Mouse (Mus musculus) limb, embryonic 11.5 days (tissue): ENCODE measurements around the gene Gm13199. TPM values are rescaled to one million over a fixed set of nuclear protein-coding genes. Genes with fewer than 3 reads are reported as not detected.

Experiments
- ATAC-seq: fragments of 200-750 bp; cut with Nextera tagmentation; 2 replicates; pipeline ENCODE4 v1.8.0; 2017; ENCODE audit warnings: low read depth; ENCODE audit not compliant: insufficient number of reproducible peaks, low FRiP score, low TSS enrichment
- DNase-seq: peaks from one replicate; pipeline ENCODE4 v3.0.0-alpha.2; 2015; ENCODE audit warnings: low spot score
- H3K27ac ChIP-seq: fragments of 300-500 bp; sonication (generic); replicated peaks from 2 replicates; pipeline ENCODE4 v1.5.1; 2014; ENCODE audit warnings: low read depth, mild to moderate bottlenecking, low read length
- H3K27me3 ChIP-seq: fragments of 300-500 bp; sonication (generic); 2 replicates; pipeline ENCODE4 v1.6.1; 2014; ENCODE audit warnings: mild to moderate bottlenecking, low read length, mixed read lengths; ENCODE audit not compliant: control insufficient read depth, insufficient read depth
- H3K36me3 ChIP-seq: fragments of 300-500 bp; sonication (generic); 2 replicates; pipeline ENCODE4 v1.6.1; 2014; ENCODE audit warnings: mild to moderate bottlenecking, low read length, moderate library complexity, mixed read lengths; ENCODE audit not compliant: control insufficient read depth, insufficient read depth
- H3K4me1 ChIP-seq: fragments of 300-500 bp; sonication (generic); 2 replicates; pipeline ENCODE4 v1.6.1; 2014; ENCODE audit warnings: low read length, mixed read lengths; ENCODE audit not compliant: control insufficient read depth, insufficient read depth
- H3K4me2 ChIP-seq: fragments of 300-500 bp; sonication (generic); 2 replicates; pipeline ENCODE4 v1.6.1; 2014; ENCODE audit warnings: low read depth, mild to moderate bottlenecking, moderate library complexity; ENCODE audit not compliant: severe bottlenecking
- H3K4me3 ChIP-seq: fragments of 300-500 bp; sonication (generic); 2 replicates; pipeline ENCODE4 v1.5.1; 2014; ENCODE audit warnings: low read depth, low read length
- H3K9ac ChIP-seq: fragments of 300-500 bp; sonication (generic); 2 replicates; pipeline ENCODE4 v1.6.1; 2014; ENCODE audit warnings: mild to moderate bottlenecking, low read length
- H3K9me3 ChIP-seq: fragments of 300-500 bp; sonication (generic); 2 replicates; pipeline ENCODE4 v1.6.1; 2016; ENCODE audit warnings: low read length; ENCODE audit not compliant: control insufficient read depth
- WGBS: fragments of 180-500 bp; shearing (Covaris S2); extraction: QIAGEN DNeasy Blood & Tissue Kit; methylation state at CpG from one replicate; pipeline ENCODE4 v1.1.7; 2014; 5-methylcytosine and 5-hydroxymethylcytosine counted together
- polyA plus RNA-seq: library from polyadenylated mRNA; unstranded; fragments of >200 nt; fragmentation: Nextera tagmentation; extraction: Ambion mirVana; gene quantifications from 2 replicates; pipeline ENCODE4 v1.2.1, GENCODE M21; 2014

Gm13199 gene
- polyA plus RNA-seq, 1 experiment from 2014 or later, result 2.5 TPM

DNA sequence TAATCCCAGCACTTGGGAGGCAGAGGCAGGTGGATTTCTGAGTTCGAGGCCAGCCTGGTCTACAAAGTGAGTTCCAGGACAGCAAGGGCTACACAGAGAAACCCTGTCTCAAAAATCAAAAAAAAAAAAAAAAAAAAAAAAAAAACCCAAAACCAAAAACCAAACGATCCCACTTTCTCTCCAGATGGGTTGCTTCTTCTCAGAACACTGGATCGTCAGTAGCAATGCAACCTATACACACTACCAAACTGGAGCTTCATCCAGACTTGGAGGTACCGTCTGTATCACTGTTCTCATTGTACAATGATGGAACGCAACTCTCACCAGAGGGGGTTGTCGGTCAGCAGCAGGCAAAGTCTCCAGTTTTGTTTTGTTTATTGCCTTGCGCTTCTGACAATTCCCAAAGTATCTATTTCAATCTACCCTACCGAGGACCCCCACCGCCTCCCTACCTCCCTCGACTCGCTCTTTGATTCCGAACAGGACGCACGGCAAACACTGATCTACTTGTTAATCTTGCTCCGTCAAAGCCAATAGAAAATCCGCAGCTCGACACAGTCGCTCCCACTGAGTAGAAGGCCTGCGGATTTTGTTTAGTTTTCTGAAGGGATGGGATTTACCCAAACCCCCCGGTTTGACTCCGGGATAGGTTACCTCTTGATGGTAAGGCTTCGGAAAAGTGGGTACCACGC lies 18.4 kb downstream of the Gm13199 start:
- 5% methylated on average over 23 of the region's 23 CpGs for whole genome bisulfite sequencing
- H3K27ac ChIP-seq, result no peak overlapping the region
- H3K9ac ChIP-seq, result peak overlapping the region; percentile 86
- peaks cover 2% of the 10 kb centered on the region; the same call in 1 of the 2 replicates for H3K9me3 ChIP-seq
- H3K27me3 ChIP-seq, result no peaks in the 10 kb centered on the region
- H3K36me3 ChIP-seq, result peaks cover 21% of the 10 kb centered on the region
- DNase-seq, result no peak
- 0 out of 2 replicates have a peak, but pooled peaks cover 5% of the 10 kb centered on the region for H3K4me1 ChIP-seq
- peak overlapping the region; percentile 48 for H3K4me2 ChIP-seq
- ATAC-seq, result 0 out of 2 replicates have a peak, but pooled peaks have one; percentile 20
- H3K4me3 ChIP-seq, result peak overlapping the region; percentile 78

DNA sequence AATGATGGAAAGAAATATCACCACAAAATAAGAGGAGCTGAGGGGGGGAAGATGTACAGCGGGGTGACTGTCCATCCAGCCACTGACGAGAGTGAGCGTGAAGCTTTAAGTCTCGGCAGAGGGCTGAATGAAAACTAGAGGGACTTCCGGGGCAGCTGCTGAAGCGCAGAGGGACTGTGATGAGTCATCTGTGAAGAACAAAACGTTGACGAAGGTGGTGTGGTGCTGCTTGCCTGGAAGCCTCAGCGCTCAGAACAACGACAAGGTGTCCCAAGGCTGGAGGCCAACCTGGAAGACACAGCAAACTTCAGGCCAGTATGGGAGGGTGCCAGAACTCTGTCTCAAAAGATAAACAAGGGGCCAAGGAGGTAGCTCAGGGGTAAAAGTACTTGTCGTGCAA lies 21.9 kb downstream of the Gm13199 start:
- Histone ChIP-seq H3K4me3 (no peak overlapping the region), H3K9ac (no peak overlapping the region), H3K9me3 (no peaks in the 10 kb centered on the region), H3K27ac (no peak overlapping the region), H3K4me1 (no peaks in the 10 kb centered on the region), H3K27me3 (no peaks in the 10 kb centered on the region), H3K4me2 (no peak overlapping the region), H3K36me3 (peaks cover 24% of the 10 kb centered on the region)
- no peak for ATAC-seq
- DNase-seq, result no peak
- WGBS, result 96% methylated on average over 11 of the region's 11 CpGs

DNA sequence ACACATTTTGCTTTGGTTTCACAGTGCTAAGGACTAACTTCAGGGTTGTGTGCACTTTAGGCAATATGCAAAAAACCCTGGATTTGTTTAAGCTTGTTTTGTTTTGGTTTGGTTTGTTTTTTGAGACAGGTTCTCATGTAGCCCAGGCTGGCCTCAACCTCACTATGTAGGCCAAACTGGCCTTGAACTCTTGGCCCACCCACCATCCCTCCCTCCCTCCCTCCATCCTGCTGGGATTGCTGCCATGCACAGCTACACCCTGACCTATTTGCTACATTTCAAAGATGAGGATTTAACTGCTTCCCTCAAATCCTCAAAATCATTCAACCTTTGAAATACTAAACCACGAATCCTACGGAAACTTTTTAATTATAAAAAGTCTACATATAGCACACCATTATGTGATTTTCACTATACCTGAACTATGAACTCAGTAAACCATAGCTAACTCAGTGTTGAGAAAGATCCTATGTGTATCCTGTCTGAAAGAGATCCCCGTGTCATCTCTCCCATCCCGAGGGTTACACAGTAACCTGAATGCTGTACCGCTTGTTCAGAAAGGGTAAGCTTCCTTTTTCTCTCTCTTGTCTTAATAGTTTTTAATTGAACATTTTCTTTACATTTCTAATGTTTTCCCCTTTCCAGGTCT lies 37.3 kb downstream of the Gm13199 start:
- Histone ChIP-seq H3K27ac (no peak overlapping the region), H3K36me3 (peaks cover 8% of the 10 kb centered on the region; the same call in 1 of the 2 replicates), H3K9ac (no peak overlapping the region), H3K27me3 (no peaks in the 10 kb centered on the region), H3K4me2 (no peak overlapping the region), H3K9me3 (no peaks in the 10 kb centered on the region), H3K4me3 (no peak overlapping the region), H3K4me1 (no peaks in the 10 kb centered on the region)
- 94% methylated on average over 5 of the region's 5 CpGs for WGBS
- no peak for DNase-seq
- no peak for ATAC-seq

DNA sequence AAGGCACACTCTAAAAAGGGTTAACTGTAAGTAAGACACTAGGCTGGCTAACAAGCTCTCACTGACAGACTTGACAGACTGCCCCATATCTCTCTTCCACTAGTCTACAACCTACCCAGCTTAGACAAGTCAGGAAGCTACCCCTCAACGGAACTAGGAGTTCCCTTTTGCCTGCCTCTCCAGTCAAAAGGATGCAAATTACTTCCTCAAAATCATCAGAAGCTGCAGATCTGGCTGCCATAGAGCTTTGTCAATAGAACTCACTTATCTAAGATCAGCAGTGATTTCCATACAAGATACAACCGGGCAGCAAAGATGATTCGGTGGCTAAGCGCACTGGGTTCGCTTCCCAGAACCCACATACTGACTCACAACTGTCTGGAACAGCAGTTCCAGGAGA lies 38.0 kb downstream of the Gm13199 start:
- no peak overlapping the region for H3K4me3 ChIP-seq
- H3K9me3 ChIP-seq, result no peaks in the 10 kb centered on the region
- no peak for ATAC-seq
- no peak overlapping the region for H3K27ac ChIP-seq
- H3K9ac ChIP-seq, result no peak overlapping the region
- DNase-seq, result no peak
- no peak overlapping the region for H3K4me2 ChIP-seq
- 91% methylated on average over 5 of the region's 5 CpGs for WGBS
- no peaks in the 10 kb centered on the region for H3K4me1 ChIP-seq
- H3K27me3 ChIP-seq, result no peaks in the 10 kb centered on the region
- peaks cover 8% of the 10 kb centered on the region; the same call in 1 of the 2 replicates for H3K36me3 ChIP-seq

DNA sequence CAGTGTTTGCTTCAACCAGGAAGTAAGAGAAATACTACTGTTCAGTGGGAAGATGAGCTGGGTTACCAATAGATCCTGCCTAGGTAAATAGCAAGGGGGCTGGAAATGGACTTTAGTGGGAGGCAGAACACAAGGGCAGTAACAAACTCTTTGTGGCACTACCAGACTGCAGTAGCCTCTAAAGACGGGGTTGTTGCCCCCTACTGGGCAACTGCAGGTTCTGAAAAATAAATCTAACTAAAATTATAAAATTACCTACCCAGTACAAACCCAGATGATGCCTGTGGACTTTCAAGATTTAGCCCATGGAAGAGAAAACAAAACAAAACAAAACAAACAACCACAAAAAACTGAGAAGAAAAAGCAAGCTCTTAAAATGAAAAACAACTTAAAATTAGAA lies 38.5 kb downstream of the Gm13199 start:
- Histone ChIP-seq H3K9ac (no peak overlapping the region), H3K4me3 (no peak overlapping the region), H3K36me3 (peaks cover 10% of the 10 kb centered on the region; the same call in 1 of the 2 replicates), H3K9me3 (no peaks in the 10 kb centered on the region), H3K27ac (no peak overlapping the region), H3K27me3 (no peaks in the 10 kb centered on the region), H3K4me2 (no peak overlapping the region), H3K4me1 (no peaks in the 10 kb centered on the region)
- ATAC-seq (no peak), DNase-seq (no peak)
- 35% methylated on average over 1 of the region's 1 CpGs for WGBS

DNA sequence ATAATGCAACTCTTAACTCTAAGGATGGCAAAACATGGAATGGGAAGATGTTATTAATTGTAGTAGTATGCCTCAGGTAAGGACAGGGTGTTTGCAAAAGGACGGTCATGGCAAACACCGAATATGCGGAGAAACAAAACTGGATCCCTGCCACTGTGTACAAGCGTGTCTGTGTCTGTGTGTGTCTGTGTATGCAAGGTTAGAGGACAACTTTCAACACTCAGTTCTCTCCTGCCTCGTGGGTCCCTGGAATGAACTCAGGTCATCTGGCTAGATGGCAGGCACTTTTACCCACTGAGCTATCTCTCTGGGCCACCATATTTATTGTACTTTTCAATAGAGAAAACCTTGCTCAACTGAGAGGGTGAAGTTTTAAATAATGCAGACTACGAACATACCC lies 40.3 kb downstream of the Gm13199 start:
- Histone ChIP-seq H3K4me1 (no peaks in the 10 kb centered on the region), H3K4me3 (no peak overlapping the region), H3K4me2 (no peak overlapping the region), H3K27me3 (no peaks in the 10 kb centered on the region), H3K36me3 (peaks cover 8% of the 10 kb centered on the region; the same call in 1 of the 2 replicates), H3K9ac (no peak overlapping the region), H3K9me3 (no peaks in the 10 kb centered on the region), H3K27ac (no peak overlapping the region)
- no peak for ATAC-seq
- 94% methylated on average over 6 of the region's 6 CpGs for WGBS
- no peak for DNase-seq

DNA sequence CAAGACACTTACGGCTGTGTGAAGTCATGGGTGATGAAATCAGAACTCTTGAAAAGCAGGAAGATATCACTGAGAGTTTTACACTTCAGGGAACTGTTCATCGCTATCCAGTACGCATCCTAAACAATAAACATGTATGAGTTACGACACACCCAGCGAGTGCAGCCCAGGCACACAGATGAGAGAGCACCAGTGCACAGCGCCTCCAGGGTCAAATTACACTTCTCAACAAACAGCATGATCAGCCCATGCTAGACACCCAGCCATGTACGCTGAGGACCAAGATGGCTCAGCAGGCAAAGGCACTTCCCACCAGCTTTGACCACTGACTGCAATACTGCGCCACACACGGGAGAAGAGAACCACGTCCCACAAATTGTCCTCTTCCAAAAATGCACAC lies 41.5 kb downstream of the Gm13199 start:
- DNase-seq (no peak), ATAC-seq (no peak)
- 88% methylated on average over 10 of the region's 10 CpGs for WGBS

More for the DNA sequence above, 41.5 kb downstream of the Gm13199 start:
- Histone ChIP-seq H3K9ac (no peak overlapping the region), H3K27ac (no peak overlapping the region), H3K36me3 (peaks cover 10% of the 10 kb centered on the region; the same call in 1 of the 2 replicates), H3K9me3 (no peaks in the 10 kb centered on the region), H3K4me2 (no peak overlapping the region), H3K4me1 (no peaks in the 10 kb centered on the region), H3K27me3 (no peaks in the 10 kb centered on the region), H3K4me3 (no peak overlapping the region)
